Mouse (Mus musculus) megakaryocyte, embryonic 14.5 days (primary cell): ENCODE results near the gene Myocd.

Experiments
- FLI1 ChIP-seq: IDR thresholded peaks from 2 replicates; pipeline ENCODE4 v1.6.1; 2012; ENCODE audit warnings: low read length, inconsistent platforms, mixed read lengths
- GATA1 ChIP-seq: IDR thresholded peaks from 3 replicates; pipeline ENCODE4 v1.6.1; 2012; ENCODE audit warnings: mixed read lengths, low read length, inconsistent platforms, borderline replicate concordance

DNA sequence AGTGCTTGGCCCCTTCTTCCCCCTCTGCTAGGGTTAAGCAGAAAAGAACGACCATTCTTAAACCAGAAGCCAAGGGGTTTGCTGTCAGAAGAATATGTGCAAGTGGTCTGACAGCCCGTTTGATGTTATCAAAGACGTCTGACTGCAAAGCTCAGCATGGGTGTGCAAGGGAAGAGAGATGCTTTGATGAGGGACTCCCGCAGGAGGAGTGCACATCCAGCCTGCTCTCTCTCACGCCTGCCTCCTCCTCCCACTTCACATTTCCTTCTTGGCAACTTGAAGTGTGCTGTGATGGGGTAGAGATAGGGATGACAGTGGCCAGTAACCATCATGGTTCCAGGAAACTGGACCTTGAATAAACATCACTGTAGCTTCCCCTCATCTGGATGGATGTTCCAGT, 67.6 kb downstream of the Myocd start:
- TF ChIP-seq GATA1, result no peak
- TF ChIP-seq FLI1, result no peak
